Mouse (Mus musculus): Measurements from ENCODE around the gene Rsbn1l.

- TF ChIP-seq POLR2A (IDR thresholded peaks at IDR 0.05; ENCODE audit: low read depth, low read length) (no peak), CTCF (IDR thresholded peaks at IDR 0.05; ENCODE audit: extremely low read depth, insufficient read depth, insufficient read length, insufficient replicate concordance) (no peak)
These were observed 26.5 kb downstream of the Rsbn1l start for GRCm38 (mm10) chr5:20929669-20930151.

Data from spleen, adult 2 months (tissue).